Mouse (Mus musculus) urinary bladder, postnatal 36 days (tissue): ENCODE data around the gene Dand5.
A peak's percentile ranks its signal among the peaks of the same experiment; 100 is the strongest.

ENCODE experiments used
- DNase-seq, 2 experiments: peaks; one replicate each; pipeline ENCODE4 v3.0.0; 2022; ENCODE audit warnings: low spot score in 2 of 2, mixed read lengths in 1 of 2

Dand5 gene

GRCm38 (mm10) chr8:84822723-84823122 lies at the start of gene Dand5:
TSS of gene Dand5 (minus strand) at chr8:84822823.
- no peak for DNase-seq

DNA sequence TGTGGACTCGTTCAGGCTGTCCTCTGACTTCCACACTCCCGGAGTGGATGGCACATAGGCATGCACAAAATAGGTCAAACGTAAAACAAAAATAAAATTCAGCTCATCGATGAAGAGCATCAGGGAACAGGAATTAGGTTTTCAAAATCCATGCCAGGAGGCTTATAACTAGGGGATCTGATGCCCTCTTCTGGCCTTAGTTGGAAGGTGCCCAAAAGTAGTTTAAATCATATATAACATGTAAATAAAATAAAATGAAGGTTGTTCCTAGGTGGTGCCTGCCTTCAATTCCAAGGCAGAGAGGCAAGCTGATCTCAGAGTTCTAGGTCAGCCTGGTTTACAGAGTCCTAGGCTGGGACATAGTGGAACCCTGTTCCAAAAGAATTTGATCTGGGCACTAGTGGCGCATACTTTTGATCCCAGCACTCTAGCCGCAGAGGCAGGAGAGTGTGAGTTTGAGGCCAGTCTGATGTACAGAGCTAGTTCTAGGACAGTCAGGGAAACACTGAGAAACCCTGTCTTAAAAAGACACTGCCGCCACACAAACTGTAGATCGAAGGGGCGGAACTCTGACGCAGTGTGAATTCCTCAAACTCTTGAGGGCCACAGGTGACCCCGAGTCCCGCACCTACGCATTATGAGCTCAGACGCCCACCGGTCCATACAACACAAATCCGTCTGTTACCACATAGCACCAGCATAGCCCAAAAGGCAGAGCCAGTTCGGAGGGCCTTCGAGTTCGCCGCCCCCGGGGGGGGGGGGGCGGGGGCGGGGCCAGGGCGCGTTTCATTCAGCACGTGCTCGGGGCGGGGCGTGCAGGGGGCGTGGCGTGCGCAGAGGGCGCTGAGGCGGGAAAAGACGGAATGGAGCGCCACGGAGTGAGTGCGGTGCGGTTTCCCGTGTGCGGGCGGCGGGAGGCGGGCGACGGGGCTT lies 49.0 kb upstream of the Dand5 start, which contains the start of gene Syce2:
Syce2 (plus strand) TSS at position 736 of the 933 bp plus-strand sequence.
- DNase-seq = peak; percentile 66 to 80

DNA sequence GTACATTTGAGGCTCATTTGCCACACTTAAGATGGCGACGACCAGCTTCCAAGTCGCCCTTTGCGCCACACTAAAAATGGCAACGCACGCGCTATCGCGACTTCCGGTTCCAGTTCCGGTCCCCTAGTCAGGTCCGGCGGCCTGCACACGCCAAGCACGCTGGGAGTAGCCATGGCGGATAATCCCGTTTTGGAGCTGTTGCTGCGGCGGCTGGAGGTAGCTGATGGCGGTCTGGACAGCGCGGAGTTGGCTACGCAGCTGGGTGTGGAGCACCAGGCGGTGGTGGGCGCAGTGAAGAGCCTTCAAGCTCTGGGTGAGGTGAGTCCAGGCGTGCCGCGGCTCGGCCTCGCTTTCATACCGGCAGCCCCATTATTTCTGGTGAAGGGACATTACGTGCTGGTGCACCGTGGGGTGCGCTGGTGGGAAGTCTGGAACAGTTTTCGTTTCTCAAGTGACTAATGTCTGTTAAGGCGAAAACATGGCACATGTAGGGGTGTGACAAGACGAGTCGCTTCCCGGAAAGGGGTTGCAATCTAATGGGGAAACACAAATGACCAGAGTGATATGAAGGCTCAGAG lies 34.3 kb upstream of the Dand5 start, which contains the start of gene Farsa:
Farsa (plus strand) TSS at position 126 of the 578 bp plus-strand sequence.
- peak; percentile 89 to 94 for DNase-seq

- DNase-seq = no peak
Observed at GRCm38 (mm10) chr8:84856434-84856833, 33.8 kb upstream of the Dand5 start.

DNA sequence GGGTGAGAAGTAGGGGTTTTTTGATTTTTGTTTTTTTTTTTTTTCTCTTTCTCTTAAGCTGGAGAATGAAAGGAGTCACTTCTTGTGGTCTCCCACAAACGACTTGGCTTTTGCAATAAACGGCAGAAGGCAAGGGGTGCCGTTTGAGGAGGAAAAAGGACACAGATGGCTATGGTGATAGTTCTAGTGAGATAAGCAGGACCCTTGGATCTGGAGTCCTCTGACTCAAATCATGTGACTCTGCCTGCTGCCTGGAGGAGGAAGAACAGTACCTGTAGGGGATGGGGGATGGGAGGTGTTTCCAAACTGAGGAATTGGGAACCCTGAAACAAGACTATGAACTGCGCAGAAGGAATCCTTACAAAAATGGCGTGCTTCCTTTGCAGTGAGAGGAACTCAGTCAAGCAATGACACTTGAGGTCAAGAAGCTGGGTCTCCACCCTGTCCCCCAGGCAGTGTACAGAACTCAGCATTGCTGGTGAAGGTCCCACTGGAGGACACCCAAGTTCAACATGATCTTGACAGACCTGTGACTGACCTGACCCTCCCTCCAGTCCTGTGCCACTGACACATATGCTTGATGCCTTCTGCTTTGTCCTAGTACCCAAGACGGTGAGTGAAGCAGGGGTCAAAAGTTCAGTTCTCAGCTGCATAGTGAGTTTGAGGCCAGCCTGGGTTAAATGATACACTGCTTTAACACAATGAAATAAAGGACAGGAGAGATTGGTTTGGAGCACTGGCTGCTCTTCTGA lies 25.2 kb upstream of the Dand5 start:
- DNase-seq = no peak

DNA sequence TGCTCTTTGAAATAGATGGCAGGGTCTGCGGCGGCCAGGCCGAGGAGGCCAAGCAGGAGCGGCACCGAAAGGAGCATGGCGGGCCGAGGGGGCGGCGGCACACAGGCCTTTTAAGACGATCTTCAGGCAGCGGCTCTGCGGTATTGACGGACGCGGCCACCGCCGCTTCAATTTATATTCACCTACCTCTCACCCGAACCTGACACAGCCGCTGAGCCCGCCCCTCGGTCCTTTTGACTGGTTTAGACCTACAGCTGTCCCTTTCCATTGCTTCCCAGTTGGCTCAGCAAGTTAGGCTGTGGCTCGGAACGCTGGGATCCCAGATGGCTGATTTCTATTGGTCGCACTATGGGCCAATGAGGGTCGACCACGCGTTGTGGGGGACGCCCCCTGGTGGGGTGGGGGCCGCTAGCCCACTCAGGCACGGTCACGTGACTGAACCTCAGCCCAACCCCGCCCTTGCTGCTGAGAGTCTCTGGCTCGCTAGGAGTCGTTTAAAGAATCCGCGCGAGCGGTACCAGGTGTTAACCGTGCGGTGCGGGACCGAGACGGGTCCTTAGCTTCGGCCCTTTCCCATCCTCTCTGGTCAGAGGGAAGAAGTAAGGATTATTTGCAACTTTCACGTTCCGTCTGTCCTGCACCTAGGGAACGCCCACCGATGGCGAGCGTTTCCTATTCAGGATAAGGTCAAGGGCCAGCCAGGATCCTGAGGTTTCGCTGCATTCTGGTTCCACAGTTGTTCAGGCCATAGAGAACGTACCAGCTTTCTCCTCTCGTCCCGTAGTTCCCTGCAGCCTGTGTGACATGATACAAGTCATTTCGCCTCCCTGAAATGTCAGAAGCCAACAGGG lies 24.3 kb upstream of the Dand5 start, which contains the start of gene Calr:
Calr (minus strand) TSS at position 213 of the 851 bp plus-strand sequence.
- DNase-seq = peak; percentile 97 to 99

DNA sequence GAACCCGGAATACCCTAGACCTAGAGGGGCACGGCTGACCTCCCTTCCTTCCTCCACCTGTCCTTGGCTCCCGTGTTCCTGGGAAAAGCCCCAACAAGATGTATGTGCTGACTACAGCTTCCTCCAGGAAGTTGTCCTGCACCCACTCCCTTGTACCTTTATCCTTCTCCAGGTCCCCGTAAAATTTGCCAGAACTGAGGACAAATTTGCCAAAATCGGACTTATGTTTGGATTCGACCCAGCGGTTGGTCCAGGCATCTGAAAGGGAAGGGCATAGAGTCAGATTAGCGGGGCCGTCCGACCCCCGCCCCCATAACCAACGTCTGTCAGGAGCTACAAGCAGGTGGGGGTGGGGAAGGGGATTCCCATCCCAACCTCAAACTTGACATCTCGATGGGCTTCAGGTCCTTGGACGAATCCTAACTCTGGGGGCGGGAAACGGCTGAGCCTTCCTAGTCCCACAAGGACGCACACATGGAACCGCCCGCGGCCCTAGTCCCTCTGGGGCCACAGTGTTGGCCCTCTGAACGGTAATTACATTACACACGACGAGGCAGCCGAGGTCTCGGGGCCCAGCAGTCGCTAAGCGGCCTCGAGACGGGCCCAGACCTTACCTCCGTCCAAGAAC lies 23.6 kb upstream of the Dand5 start:
- no peak for DNase-seq

DNA sequence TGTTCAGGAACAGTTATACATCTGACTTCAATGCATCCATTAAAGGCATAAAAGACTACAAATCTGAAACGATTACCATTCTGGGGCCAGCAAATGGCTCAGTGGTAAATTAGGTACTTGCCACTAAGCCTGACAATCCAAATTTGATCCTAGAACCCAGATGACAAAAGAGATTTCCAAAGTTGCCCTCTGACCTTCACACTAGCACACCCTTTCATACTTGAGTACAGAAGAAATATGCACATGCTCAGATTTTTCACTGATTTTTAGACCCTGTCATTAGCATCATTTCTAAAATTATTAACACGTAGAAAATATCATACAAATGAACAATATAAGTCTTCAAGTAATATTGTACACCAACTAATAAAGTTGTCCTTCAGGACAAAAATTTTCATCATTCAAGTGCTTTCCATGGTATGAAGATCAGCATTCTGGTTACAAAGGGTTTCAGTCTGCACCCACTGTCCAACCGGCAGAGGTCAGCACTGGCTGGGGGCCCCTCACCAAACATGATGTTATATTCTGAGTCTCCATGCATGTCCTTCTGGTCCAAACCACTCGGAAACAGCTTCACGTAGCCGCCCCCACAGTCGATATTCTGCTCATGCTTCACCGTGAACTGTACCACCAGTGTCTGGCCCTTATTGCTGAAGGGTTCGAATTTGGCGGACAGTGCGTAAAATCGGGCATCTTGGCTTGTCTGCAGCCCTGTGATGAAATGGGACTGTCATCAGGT lies 22.9 kb upstream of the Dand5 start:
- peak in 1 of 2 experiments; percentile 33 for DNase-seq

DNA sequence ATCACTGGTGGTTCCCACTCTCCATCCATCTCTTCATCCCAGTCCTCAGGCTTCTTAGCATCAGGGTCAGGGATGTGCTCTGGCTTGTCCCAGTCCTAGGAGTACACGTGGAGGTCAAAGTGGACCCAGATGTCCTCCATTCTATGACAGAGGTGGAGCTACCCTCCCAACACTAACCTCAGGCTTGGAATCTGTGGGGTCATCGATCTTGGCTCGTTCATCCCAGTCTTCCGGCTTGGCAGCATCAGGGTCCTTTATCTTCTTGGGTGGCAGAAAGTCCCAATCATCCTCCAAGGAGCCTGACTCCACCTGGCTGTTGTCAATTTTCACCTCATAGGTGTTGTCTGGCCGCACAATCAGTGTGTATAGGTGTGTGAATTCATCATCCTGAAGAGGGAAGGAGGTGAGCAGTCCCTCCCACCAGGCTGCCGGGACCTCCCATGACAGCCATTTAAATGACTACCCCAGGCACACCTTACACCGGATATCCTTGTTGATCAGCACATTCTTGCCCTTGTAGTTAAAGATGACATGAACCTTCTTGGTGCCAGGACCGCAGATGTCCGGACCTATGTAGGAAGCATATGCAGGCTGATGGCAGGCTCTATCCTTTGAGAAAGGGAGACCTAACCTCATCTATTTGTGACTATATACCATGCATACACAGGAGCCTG lies 21.9 kb upstream of the Dand5 start:
- no peak for DNase-seq

- DNase-seq = no peak
Observed at GRCm38 (mm10) chr8:84841514-84841913, 18.9 kb upstream of the Dand5 start.

DNA sequence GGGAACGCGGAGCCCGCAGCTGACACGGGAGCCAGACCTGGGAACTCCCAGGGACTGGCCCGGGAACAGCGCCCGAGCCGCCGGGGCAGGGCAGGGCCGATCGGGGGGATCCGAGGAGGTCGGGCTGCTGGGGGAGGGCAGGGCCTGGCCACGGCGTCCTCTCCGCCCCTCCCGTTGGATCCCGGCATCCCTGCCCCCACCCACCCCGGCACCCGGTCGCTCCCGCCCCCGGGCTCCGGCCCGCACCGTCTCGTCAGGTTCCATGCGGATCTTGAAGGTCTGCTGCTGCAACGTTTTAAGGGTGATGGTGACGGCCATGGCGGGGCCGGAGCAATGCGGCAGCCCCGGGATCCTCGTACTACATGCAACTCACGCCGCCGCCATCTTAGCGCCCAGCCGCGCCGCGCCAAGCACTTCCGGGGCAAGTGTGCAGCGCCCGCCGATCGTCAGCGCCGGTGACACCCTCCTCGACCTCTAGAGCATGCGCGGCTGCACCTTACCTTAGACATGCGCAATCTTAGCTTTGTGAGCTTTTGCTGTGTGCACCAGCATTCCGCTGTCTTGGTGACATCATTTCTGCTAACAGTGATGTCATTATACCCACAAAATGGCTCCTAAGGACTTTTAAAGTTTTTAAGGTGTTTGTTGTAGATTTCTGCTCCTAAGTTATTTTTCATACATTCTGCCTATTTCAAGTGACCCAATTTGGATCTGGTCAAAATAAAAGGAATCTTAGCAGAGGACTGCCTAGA lies 17.8 kb upstream of the Dand5 start, which contains the start of gene Rad23a:
Rad23a (minus strand) TSS at position 418 of the 752 bp plus-strand sequence.
- peak; percentile 75 to 89 for DNase-seq

GRCm38 (mm10) chr8:84839875-84840247 lies 17.2 kb upstream of the Dand5 start:
- no peak for DNase-seq

DNA sequence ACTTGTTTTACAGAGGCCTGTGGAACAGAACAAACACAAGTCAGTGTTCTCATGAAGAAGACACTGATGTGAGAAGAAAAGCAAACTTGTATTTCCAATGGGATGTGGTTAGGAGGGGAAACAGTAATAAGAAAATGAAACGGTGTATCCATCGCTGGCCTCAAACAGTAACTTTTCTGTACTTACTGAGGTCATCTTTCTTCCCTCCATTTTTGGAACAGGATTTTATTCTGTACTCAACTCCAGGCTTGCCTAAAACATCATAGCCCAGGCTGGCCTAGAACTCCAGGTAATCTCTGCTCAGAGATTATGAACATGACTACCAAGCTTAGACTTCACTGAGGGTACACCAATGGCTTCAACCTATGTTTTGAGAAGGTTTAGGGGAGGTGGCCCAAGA lies 16.8 kb upstream of the Dand5 start:
- DNase-seq = no peak

DNA sequence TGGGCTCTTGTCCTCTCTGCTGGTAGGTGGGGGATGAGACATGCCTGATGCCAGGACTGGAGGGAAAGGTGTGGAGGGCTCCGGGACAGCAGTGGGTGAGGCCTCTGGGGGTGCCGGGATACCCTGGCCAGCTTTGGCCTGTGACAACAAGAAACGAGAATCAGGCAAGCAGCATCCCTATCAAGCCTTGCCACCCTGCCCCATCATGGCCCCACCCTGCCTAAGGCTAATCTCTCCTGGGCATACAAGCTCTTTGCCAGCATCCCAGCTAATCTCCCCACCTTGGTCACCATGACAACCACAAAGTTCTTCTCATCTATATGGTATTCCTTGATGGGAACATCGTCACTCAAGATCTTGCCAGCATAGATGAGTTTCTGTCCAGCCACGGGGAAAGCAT lies 15.9 kb upstream of the Dand5 start:
- no peak for DNase-seq

DNA sequence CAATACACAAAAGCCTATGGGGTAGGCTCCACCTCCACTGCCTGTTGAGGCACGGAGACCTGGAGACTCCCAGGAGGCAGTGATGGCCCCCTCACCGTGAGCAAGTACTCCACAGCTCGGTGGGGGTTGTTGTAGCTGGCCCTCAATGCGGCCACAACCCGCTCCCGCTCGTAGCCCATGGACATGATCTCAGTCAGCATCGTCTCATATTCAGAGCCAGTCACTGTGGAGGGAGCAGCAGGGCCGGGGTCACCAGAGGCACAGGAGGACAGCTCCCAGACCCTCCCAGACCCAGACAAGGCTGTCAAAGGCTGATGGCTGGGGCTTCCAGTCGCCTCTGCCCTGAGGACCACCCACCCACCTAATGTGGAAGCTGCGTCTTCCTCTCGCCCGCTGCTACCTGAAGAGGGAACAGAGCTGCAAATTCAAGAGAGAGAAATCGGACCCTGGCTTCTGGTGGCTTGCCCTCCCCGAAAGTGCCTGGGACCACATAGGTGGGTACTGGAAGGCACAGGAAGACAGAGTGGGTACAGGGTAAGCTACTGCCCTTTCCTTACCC lies 15.4 kb upstream of the Dand5 start:
- DNase-seq = no peak

- no peak for DNase-seq
Observed at GRCm38 (mm10) chr8:84837149-84837911, 14.7 kb upstream of the Dand5 start.
